Mouse (Mus musculus) CH12.LX (cell line): ENCODE results near the gene Gpr142.

Experiments
- CTCF ChIP-seq, 2 experiments: IDR thresholded peaks in 1 of 2; conservative IDR thresholded peaks in 1 of 2; 2 replicates each; pipeline ENCODE4 v1.5.1; 2011 to 2012; ENCODE audit warnings: low read depth in 2 of 2, low read length in 2 of 2, improper control_type of control experiment in 1 of 2, inconsistent platforms in 1 of 2, mild to moderate bottlenecking in 1 of 2, moderate library complexity in 1 of 2
- ELF1 ChIP-seq: IDR thresholded peaks from 2 replicates; pipeline ENCODE4 v1.6.1; 2014; ENCODE audit warnings: low read depth, mild to moderate bottlenecking, inconsistent platforms, low read length, improper control_type of control experiment
- GABPA ChIP-seq: IDR thresholded peaks from 2 replicates; pipeline ENCODE4 v1.6.1; 2012; ENCODE audit warnings: low read depth, low read length, improper control_type of control experiment, inconsistent platforms; ENCODE audit not compliant: insufficient replicate concordance
- HCFC1 ChIP-seq: IDR thresholded peaks from 2 replicates; pipeline ENCODE4 v1.6.1; 2012; ENCODE audit warnings: low read depth, mild to moderate bottlenecking, inconsistent platforms, low read length, improper control_type of control experiment
- KAT2A ChIP-seq: IDR thresholded peaks from 2 replicates; pipeline ENCODE4 v1.6.1; 2012; ENCODE audit warnings: low read length, improper control_type of control experiment, inconsistent platforms; ENCODE audit not compliant: insufficient replicate concordance
- MAX ChIP-seq: IDR thresholded peaks from 2 replicates; pipeline ENCODE4 v1.6.1; 2011; ENCODE audit warnings: low read length, improper control_type of control experiment
- MXI1 ChIP-seq: IDR thresholded peaks from 2 replicates; pipeline ENCODE4 v1.6.1; 2011; ENCODE audit warnings: mild to moderate bottlenecking, low read depth, low read length, improper control_type of control experiment
- NELFE ChIP-seq: IDR thresholded peaks from 2 replicates; pipeline ENCODE4 v1.6.1; 2011; ENCODE audit warnings: low read depth, low read length, improper control_type of control experiment
- POLR2A ChIP-seq: IDR thresholded peaks from 2 replicates; pipeline ENCODE4 v1.6.1; 2011; ENCODE audit warnings: low read depth, mild to moderate bottlenecking, improper control_type of control experiment, low read length
- RAD21 ChIP-seq: IDR thresholded peaks from 2 replicates; pipeline ENCODE4 v1.6.1; 2011; ENCODE audit warnings: low read depth, mild to moderate bottlenecking, low read length, improper control_type of control experiment, moderate library complexity
- ZNF384 ChIP-seq: IDR thresholded peaks from 2 replicates; pipeline ENCODE4 v1.6.1; 2012; ENCODE audit warnings: low read depth, low read length, improper control_type of control experiment, inconsistent platforms

- TF ChIP-seq POLR2A (no peak), ELF1 (no peak), NELFE (no peak), CTCF (conservative IDR thresholded peaks at IDR 0.05 in 1 of 2, IDR thresholded peaks at IDR 0.05 in 1 of 2; ENCODE audit: low read depth in 2 of 2, low read length in 2 of 2) (no peak), HCFC1 (no peak), GABPA (no peak), MXI1 (no peak), MAX (no peak), ZNF384 (no peak), KAT2A (no peak), RAD21 (no peak)
These were observed 28.8 kb upstream of the Gpr142 start for GRCm38 (mm10) chr11:114769911-114770310.
